Mouse (Mus musculus): Measurements from ENCODE around the gene Rab37. TPM values are rescaled to one million over a fixed set of nuclear protein-coding genes. Genes with fewer than 3 reads are reported as not detected.

Gene Rab37
- total and polyA plus RNA-seq, 2 experiments from 2014 or later, result 0.67 to 0.93 TPM

GRCm38 (mm10) chr11:115162832-115163480, 71.7 kb downstream of the Rab37 start, which contains the start of gene Slc9a3r1:
Gene Slc9a3r1, plus strand, starts transcription at chr11:115163341.
- no peak for TF ChIP-seq CTCF (IDR thresholded peaks at IDR 0.05)
- peak within 1 kb of the TSS; percentile 55 for H3K4me2 ChIP-seq (ENCODE audit: low read depth, low read length, poor library complexity, severe bottlenecking)
- H3K4me3 ChIP-seq (ENCODE audit: low read depth, low read length), result peak within 1 kb of the TSS; percentile 49
- peak within 1 kb of the TSS; percentile 52; the same call in 1 of the 2 replicates for H3K27ac ChIP-seq (ENCODE audit: low read depth, low read length)
- under 1% methylated on average over 46 of the region's 47 CpGs for WGBS
- ATAC-seq (ENCODE audit: low FRiP score) (peak; percentile 92), DNase-seq (ENCODE audit: low spot score) (peak; percentile 96)
- H3K9ac ChIP-seq (replicated peaks; ENCODE audit: low read length, poor library complexity, severe bottlenecking), result peak within 1 kb of the TSS; percentile 55; the same call in 1 of the 2 replicates
- peaks cover 27% of the 10 kb centered on the region for H3K27me3 ChIP-seq (ENCODE audit: insufficient read depth, low read length)
- H3K9me3 ChIP-seq (ENCODE audit: low read length), result no peaks in the 10 kb centered on the region
- peaks cover 4% of the 10 kb centered on the region; the same call in 1 of the 2 replicates for H3K4me1 ChIP-seq (ENCODE audit: insufficient read depth, low read length)
- no peaks in the 10 kb centered on the region for H3K36me3 ChIP-seq (ENCODE audit: insufficient read depth, low read length)

GRCm38 (mm10) chr11:115163568-115164150, 72.4 kb downstream of the Rab37 start:
- Histone ChIP-seq H3K4me1 (ENCODE audit: insufficient read depth, low read length) (peaks cover 4% of the 10 kb centered on the region; the same call in 1 of the 2 replicates), H3K9ac (replicated peaks; ENCODE audit: low read length, poor library complexity, severe bottlenecking) (peak overlapping the region; percentile 55; the same call in 1 of the 2 replicates), H3K27me3 (ENCODE audit: insufficient read depth, low read length) (peaks cover 27% of the 10 kb centered on the region), H3K9me3 (ENCODE audit: low read length) (no peaks in the 10 kb centered on the region), H3K36me3 (ENCODE audit: insufficient read depth, low read length) (no peaks in the 10 kb centered on the region), H3K4me3 (ENCODE audit: low read depth, low read length) (peak overlapping the region; percentile 49), H3K27ac (ENCODE audit: low read depth, low read length) (peak overlapping the region; percentile 52; the same call in 1 of the 2 replicates), H3K4me2 (ENCODE audit: low read depth, low read length, poor library complexity, severe bottlenecking) (peak overlapping the region; percentile 55)
- TF ChIP-seq CTCF (IDR thresholded peaks at IDR 0.05), result peak; percentile 63
- ATAC-seq (ENCODE audit: low FRiP score) (peak; percentile 31; the same call in 1 of the 2 replicates), DNase-seq (ENCODE audit: low spot score) (peak; percentile 48)
- under 1% methylated on average over 47 of the region's 47 CpGs for WGBS

- under 1% methylated on average over 14 of the region's 14 CpGs for WGBS
- no peaks in the 10 kb centered on the region for H3K9me3 ChIP-seq (ENCODE audit: low read length)
Observed at GRCm38 (mm10) chr11:115164341-115164975, 73.2 kb downstream of the Rab37 start.

GRCm38 (mm10) chr11:115164976-115165374, 73.7 kb downstream of the Rab37 start:
- peak overlapping the region; percentile 12; the same call in 1 of the 2 replicates for H3K27ac ChIP-seq (ENCODE audit: low read depth, low read length)
- no peaks in the 10 kb centered on the region for H3K36me3 ChIP-seq (ENCODE audit: insufficient read depth, low read length)
- DNase-seq (ENCODE audit: low spot score), result peak; percentile 69
- 0 out of 2 replicates have a peak, but pooled peaks have one; percentile 6 for TF ChIP-seq CTCF (IDR thresholded peaks at IDR 0.05)
- H3K9ac ChIP-seq (replicated peaks; ENCODE audit: low read length, poor library complexity, severe bottlenecking), result 0 out of 2 replicates have a peak overlapping the region, but pooled peaks have one; percentile 55
- peaks cover 4% of the 10 kb centered on the region; the same call in 1 of the 2 replicates for H3K4me1 ChIP-seq (ENCODE audit: insufficient read depth, low read length)
- no peak for ATAC-seq (ENCODE audit: low FRiP score)
- peak overlapping the region; percentile 49 for H3K4me3 ChIP-seq (ENCODE audit: low read depth, low read length)
- peak overlapping the region; percentile 55 for H3K4me2 ChIP-seq (ENCODE audit: low read depth, low read length, poor library complexity, severe bottlenecking)
- peaks cover 27% of the 10 kb centered on the region for H3K27me3 ChIP-seq (ENCODE audit: insufficient read depth, low read length)
- 4% methylated on average over 9 of the region's 9 CpGs for WGBS
- H3K9me3 ChIP-seq (ENCODE audit: low read length), result no peaks in the 10 kb centered on the region

More at GRCm38 (mm10) chr11:115164341-115164975, 73.2 kb downstream of the Rab37 start:
- peak overlapping the region; percentile 12; the same call in 1 of the 2 replicates for H3K27ac ChIP-seq (ENCODE audit: low read depth, low read length)
- no peak for TF ChIP-seq CTCF (IDR thresholded peaks at IDR 0.05)
- peak overlapping the region; percentile 55 for H3K4me2 ChIP-seq (ENCODE audit: low read depth, low read length, poor library complexity, severe bottlenecking)
- no peaks in the 10 kb centered on the region for H3K36me3 ChIP-seq (ENCODE audit: insufficient read depth, low read length)
- H3K27me3 ChIP-seq (ENCODE audit: insufficient read depth, low read length), result peaks cover 27% of the 10 kb centered on the region
- DNase-seq (ENCODE audit: low spot score), result no peak
- 0 out of 2 replicates have a peak overlapping the region, but pooled peaks have one; percentile 55 for H3K9ac ChIP-seq (replicated peaks; ENCODE audit: low read length, poor library complexity, severe bottlenecking)
- peak overlapping the region; percentile 49 for H3K4me3 ChIP-seq (ENCODE audit: low read depth, low read length)
- ATAC-seq (ENCODE audit: low FRiP score), result no peak
- peaks cover 4% of the 10 kb centered on the region; the same call in 1 of the 2 replicates for H3K4me1 ChIP-seq (ENCODE audit: insufficient read depth, low read length)

DNA sequence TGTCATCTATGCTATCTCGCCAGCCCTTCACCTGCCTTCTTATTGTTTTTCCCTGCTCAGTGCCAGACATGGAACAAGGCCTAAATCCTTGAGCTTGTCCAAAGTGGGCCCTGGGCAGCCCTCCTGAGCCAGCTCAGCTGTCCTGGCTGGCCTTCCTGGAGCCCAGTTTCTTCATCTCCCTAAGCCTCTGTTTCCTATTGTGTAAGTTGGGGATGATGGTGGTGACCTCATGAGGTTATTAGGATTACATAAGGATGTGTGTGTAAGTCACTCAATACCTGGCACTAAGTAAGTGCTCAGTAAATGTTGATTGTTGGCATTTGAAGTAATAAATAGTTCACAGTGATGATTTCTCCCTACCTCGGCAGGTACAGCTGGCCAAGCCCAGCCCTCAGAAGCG, 75.5 kb downstream of the Rab37 start:
- 87% methylated on average over 3 of the region's 3 CpGs for WGBS
- ATAC-seq (ENCODE audit: low FRiP score) (no peak), DNase-seq (ENCODE audit: low spot score) (no peak)
- peaks cover 22% of the 10 kb centered on the region for H3K27me3 ChIP-seq (ENCODE audit: insufficient read depth, low read length)
- peaks cover 4% of the 10 kb centered on the region; the same call in 1 of the 2 replicates for H3K4me1 ChIP-seq (ENCODE audit: insufficient read depth, low read length)
- H3K9me3 ChIP-seq (ENCODE audit: low read length), result no peaks in the 10 kb centered on the region
- no peak for TF ChIP-seq CTCF (IDR thresholded peaks at IDR 0.05)
- H3K9ac ChIP-seq (replicated peaks; ENCODE audit: low read length, poor library complexity, severe bottlenecking), result no peak overlapping the region
- H3K4me3 ChIP-seq (ENCODE audit: low read depth, low read length), result no peak overlapping the region
- H3K27ac ChIP-seq (ENCODE audit: low read depth, low read length), result no peak overlapping the region
- H3K36me3 ChIP-seq (ENCODE audit: insufficient read depth, low read length), result no peaks in the 10 kb centered on the region
- no peak overlapping the region for H3K4me2 ChIP-seq (ENCODE audit: low read depth, low read length, poor library complexity, severe bottlenecking)
